Mouse (Mus musculus) heart, embryonic 14.5 days (tissue): ENCODE measurements around the gene Pygo1. TPM values are rescaled to one million over a fixed set of nuclear protein-coding genes. Genes with fewer than 3 reads are reported as not detected.
A peak's percentile ranks its signal among the peaks of the same experiment; 100 is the strongest.

Experiments used
- ATAC-seq: fragments of 200-750 bp; cut with Nextera tagmentation; 2 replicates; pipeline ENCODE4 v1.8.0; 2017; ENCODE audit warnings: low read depth, moderate TSS enrichment; ENCODE audit not compliant: insufficient number of reproducible peaks, insufficient read depth, low FRiP score
- H3K27ac ChIP-seq, 2 experiments: fragments of 200-500 bp in 1 of 2; fragments of 300-500 bp in 1 of 2; sonication (generic) in 1 of 2; replicated peaks in 1 of 2; 2 replicates each; pipeline ENCODE4 v1.5.1; 2012 to 2014; ENCODE audit warnings: low read depth in 2 of 2, low read length in 2 of 2, control low read depth in 1 of 2, mild to moderate bottlenecking in 1 of 2, mixed read lengths in 1 of 2; ENCODE audit not compliant: control insufficient read depth in 1 of 2, insufficient read depth in 1 of 2
- H3K27me3 ChIP-seq: fragments of 300-500 bp; sonication (generic); 2 replicates; pipeline ENCODE4 v1.6.1; 2014; ENCODE audit warnings: mild to moderate bottlenecking, low read length, control low read depth; ENCODE audit not compliant: control insufficient read depth, insufficient read depth
- H3K36me3 ChIP-seq: fragments of 300-500 bp; sonication (generic); 2 replicates; pipeline ENCODE4 v1.6.1; 2014; ENCODE audit warnings: mild to moderate bottlenecking, control low read depth, low read length, mixed read lengths; ENCODE audit not compliant: control insufficient read depth, insufficient read depth
- H3K4me1 ChIP-seq, 2 experiments: fragments of 200-500 bp in 1 of 2; fragments of 300-500 bp in 1 of 2; sonication (generic) in 1 of 2; 2 replicates each; pipeline ENCODE4 v1.6.1; 2012 to 2014; ENCODE audit warnings: low read length in 2 of 2, control low read depth in 1 of 2, mixed read lengths in 1 of 2; ENCODE audit not compliant: control insufficient read depth in 2 of 2, insufficient read depth in 2 of 2
- H3K4me2 ChIP-seq: fragments of 300-500 bp; sonication (generic); 2 replicates; pipeline ENCODE4 v1.6.1; 2014; ENCODE audit warnings: mild to moderate bottlenecking, low read length
- H3K4me3 ChIP-seq, 2 experiments: fragments of 200-500 bp in 1 of 2; fragments of 300-500 bp in 1 of 2; sonication (generic) in 1 of 2; 2 replicates each; pipeline ENCODE4 v1.5.1; 2012 to 2014; ENCODE audit warnings: low read length in 2 of 2, mild to moderate bottlenecking in 2 of 2, control low read depth in 1 of 2, low read depth in 1 of 2, moderate library complexity in 1 of 2; ENCODE audit not compliant: control insufficient read depth in 1 of 2, insufficient read depth in 1 of 2
- H3K9ac ChIP-seq: fragments of 300-500 bp; sonication (generic); 2 replicates; pipeline ENCODE4 v1.6.1; 2014; ENCODE audit warnings: mild to moderate bottlenecking, low read length
- H3K9me3 ChIP-seq: fragments of 300-500 bp; sonication (generic); 2 replicates; pipeline ENCODE4 v1.6.1; 2016; ENCODE audit warnings: low read length, control low read depth; ENCODE audit not compliant: control insufficient read depth
- WGBS: fragments of 180-500 bp; shearing (Covaris S2); extraction: QIAGEN DNeasy Blood & Tissue Kit; methylation state at CpG from one replicate; pipeline ENCODE4 v1.1.7; 2014; 5-methylcytosine and 5-hydroxymethylcytosine counted together
- polyA plus RNA-seq: library from polyadenylated mRNA; unstranded; fragments of >200 nt; fragmentation: Nextera tagmentation; extraction: Ambion mirVana; gene quantifications from 2 replicates; pipeline ENCODE4 v1.2.1, GENCODE M21; 2014

Pygo1 gene
- polyA plus RNA-seq, 1 experiment from 2014 or later: 3.2 TPM

GRCm38 (mm10) chr9:72883940-72884339 lies 41.5 kb upstream of the Pygo1 start:
- Histone ChIP-seq H3K36me3 (no peaks in the 10 kb centered on the region), H3K4me3 (no peak overlapping the region), H3K27ac (no peak overlapping the region), H3K27me3 (no peaks in the 10 kb centered on the region), H3K9me3 (no peaks in the 10 kb centered on the region), H3K4me2 (no peak overlapping the region), H3K9ac (no peak overlapping the region), H3K4me1 (peaks cover 13 to 27% of the 10 kb centered on the region in 2 experiments)
- no peak for ATAC-seq
- 12% methylated on average over 3 of the region's 3 CpGs for WGBS

GRCm38 (mm10) chr9:72889777-72890176 lies 35.7 kb upstream of the Pygo1 start:
- no peak overlapping the region; the same call in 1 of the 2 replicates for H3K9ac ChIP-seq
- no peaks in the 10 kb centered on the region for H3K27me3 ChIP-seq
- H3K4me3 ChIP-seq: no peak overlapping the region
- H3K4me2 ChIP-seq: no peak overlapping the region
- H3K27ac ChIP-seq: no peak overlapping the region
- ATAC-seq: no peak
- peaks cover 11% of the 10 kb centered on the region; the same call in 1 of the 2 replicates for H3K36me3 ChIP-seq
- 88% methylated on average over 1 of the region's 1 CpGs for WGBS
- H3K4me1 ChIP-seq: no peaks in the 10 kb centered on the region
- H3K9me3 ChIP-seq: no peaks in the 10 kb centered on the region; the same call in 1 of the 2 replicates

- Histone ChIP-seq H3K27ac (no peak overlapping the region), H3K4me1 (no peaks in the 10 kb centered on the region), H3K36me3 (peaks cover 11% of the 10 kb centered on the region; the same call in 1 of the 2 replicates), H3K4me2 (no peak overlapping the region), H3K9ac (no peak overlapping the region), H3K4me3 (no peak overlapping the region), H3K27me3 (no peaks in the 10 kb centered on the region), H3K9me3 (no peaks in the 10 kb centered on the region; the same call in 1 of the 2 replicates)
- WGBS: 80% methylated on average over 10 of the region's 10 CpGs
- no peak for ATAC-seq
These were observed 34.9 kb upstream of the Pygo1 start for GRCm38 (mm10) chr9:72890499-72891085.

GRCm38 (mm10) chr9:72892761-72893160 lies 32.7 kb upstream of the Pygo1 start:
- Histone ChIP-seq H3K4me3 (no peak overlapping the region), H3K27ac (no peak overlapping the region), H3K4me1 (no peaks in the 10 kb centered on the region), H3K9me3 (no peaks in the 10 kb centered on the region; the same call in 1 of the 2 replicates), H3K9ac (no peak overlapping the region), H3K27me3 (no peaks in the 10 kb centered on the region), H3K4me2 (no peak overlapping the region), H3K36me3 (peaks cover 11% of the 10 kb centered on the region; the same call in 1 of the 2 replicates)
- no peak for ATAC-seq
- WGBS: 93% methylated on average over 5 of the region's 5 CpGs

GRCm38 (mm10) chr9:72894796-72895352 lies 30.6 kb upstream of the Pygo1 start:
- Histone ChIP-seq H3K4me3 (no peak overlapping the region), H3K9ac (no peak overlapping the region), H3K27me3 (no peaks in the 10 kb centered on the region), H3K27ac (no peak overlapping the region), H3K36me3 (peaks cover 11% of the 10 kb centered on the region; the same call in 1 of the 2 replicates), H3K4me1 (no peaks in the 10 kb centered on the region), H3K9me3 (no peaks in the 10 kb centered on the region; the same call in 1 of the 2 replicates), H3K4me2 (no peak overlapping the region)
- 93% methylated on average over 6 of the region's 6 CpGs for WGBS
- ATAC-seq: no peak

- 58% methylated on average over 8 of the region's 8 CpGs for WGBS
These were observed 23.4 kb upstream of the Pygo1 start for GRCm38 (mm10) chr9:72902057-72902456.

GRCm38 (mm10) chr9:72902611-72903010 lies 22.8 kb upstream of the Pygo1 start:
- peaks cover 8 to 13% of the 10 kb centered on the region in 2 experiments for H3K4me1 ChIP-seq
- no peak overlapping the region for H3K9ac ChIP-seq
- H3K27me3 ChIP-seq: no peaks in the 10 kb centered on the region
- H3K27ac ChIP-seq: no peak overlapping the region
- 0 out of 2 replicates have a peak, but pooled peaks cover 5% of the 10 kb centered on the region for H3K36me3 ChIP-seq
- H3K4me2 ChIP-seq: no peak overlapping the region
- H3K4me3 ChIP-seq: no peak overlapping the region
- H3K9me3 ChIP-seq: no peaks in the 10 kb centered on the region
- WGBS: 73% methylated on average over 5 of the region's 5 CpGs
- no peak for ATAC-seq

More at GRCm38 (mm10) chr9:72902057-72902456, 23.4 kb upstream of the Pygo1 start:
- H3K4me2 ChIP-seq: no peak overlapping the region
- peaks cover 8 to 13% of the 10 kb centered on the region in 2 experiments for H3K4me1 ChIP-seq
- H3K9ac ChIP-seq: 0 out of 2 replicates have a peak overlapping the region, but pooled peaks have one; percentile 3
- H3K27me3 ChIP-seq: no peaks in the 10 kb centered on the region
- no peak overlapping the region for H3K27ac ChIP-seq
- H3K4me3 ChIP-seq: no peak overlapping the region
- no peak for ATAC-seq
- H3K9me3 ChIP-seq: no peaks in the 10 kb centered on the region
- 0 out of 2 replicates have a peak, but pooled peaks cover 5% of the 10 kb centered on the region for H3K36me3 ChIP-seq
